Mouse (Mus musculus): ENCODE data around the gene Zfp61. TPM values are rescaled to one million over a fixed set of nuclear protein-coding genes. Genes with fewer than 3 reads are reported as not detected.

The Zfp61 gene
- total RNA-seq, 2 experiments from 2014 or later, result 2.2 to 2.6 TPM

DNA sequence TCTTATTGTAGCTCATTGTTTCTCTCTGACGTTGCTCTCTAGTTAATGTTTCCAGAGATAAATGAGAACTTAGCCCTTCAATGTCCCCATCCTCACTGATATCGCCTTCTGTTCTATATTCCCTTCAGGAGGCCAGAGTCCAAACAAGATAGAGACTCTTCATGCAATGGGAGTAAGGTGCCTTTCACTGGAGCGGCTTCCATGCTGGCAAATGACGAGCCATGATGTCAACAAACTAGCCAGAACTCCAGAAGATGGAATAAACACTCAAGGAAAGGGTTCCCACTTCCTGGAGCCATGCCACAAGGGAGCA is 41.1 kb downstream of the Zfp61 start:
- DNase-seq, result no peak

- DNase-seq, result no peak
Measured at GRCm38 (mm10) chr7:24259306-24259999, 41.6 kb downstream of the Zfp61 start.

DNA sequence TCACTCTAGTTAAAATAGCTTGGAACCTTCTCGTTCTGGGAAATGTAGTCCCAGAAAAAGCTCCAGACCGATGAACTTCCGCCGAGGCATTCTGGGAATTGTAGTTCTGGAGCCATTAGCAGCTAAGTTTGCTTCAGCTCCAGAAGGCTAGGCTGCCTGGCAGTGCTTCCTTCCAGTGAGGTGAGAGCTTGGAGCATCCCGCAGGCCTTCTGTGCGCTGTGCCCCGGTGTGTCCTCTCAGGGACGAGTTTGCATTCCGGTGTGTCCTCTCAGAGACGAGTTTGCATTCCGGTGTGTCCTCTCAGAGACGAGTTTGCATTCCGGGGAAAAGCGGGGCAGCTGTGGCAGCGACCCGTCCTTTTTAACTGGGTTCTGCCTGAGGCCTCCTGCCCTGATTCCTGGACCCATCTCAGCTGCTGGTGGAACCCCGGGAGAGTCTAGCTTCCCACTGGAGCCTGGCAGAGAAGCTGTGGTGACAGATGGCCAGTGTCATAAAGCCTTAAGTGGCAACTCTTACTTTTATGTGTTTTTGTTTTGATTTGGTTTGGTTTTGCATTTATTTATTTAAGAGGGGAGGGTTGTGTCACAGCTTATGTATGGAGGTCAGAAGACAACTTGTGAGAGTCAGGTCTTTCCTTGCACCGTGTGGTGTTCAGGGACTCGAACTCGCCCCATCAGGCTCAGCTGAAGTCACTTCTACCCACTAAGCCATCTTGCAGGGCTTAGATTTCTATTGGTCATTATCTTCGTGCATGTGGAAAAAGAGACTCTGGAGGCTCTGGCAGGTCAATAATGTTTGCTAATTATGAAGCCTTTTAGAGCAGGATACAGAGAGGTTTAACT is 46.2 kb downstream of the Zfp61 start, which contains the start of gene Zfp108:
Gene Zfp108 (plus strand): TSS at position 162 of the 842 bp plus-strand sequence.
- DNase-seq, result peak; percentile 93

- DNase-seq, result no peak
Measured at GRCm38 (mm10) chr7:24253779-24254615, 47.0 kb downstream of the Zfp61 start.

Small RNAs within 50 kb of the gene (microRNA-seq; reads per million reads assigned to microRNA genes)
- 0 reads per million in 2 experiments for gene Gm27592

Other genes starting within 250 kb of the Zfp61 start
- not detected for gene Vmn1r183, start 248.0 kb downstream of the Zfp61 start, total RNA-seq (2021)
- gene Zfp180, start 219.3 kb downstream of the Zfp61 start, total RNA-seq (2021), result 10 to 100 TPM; 15.8 to 16.0 TPM
- gene Zfp112, start 188.9 kb downstream of the Zfp61 start, total RNA-seq (2021), result 1 to 10 TPM; 2.8 to 3.7 TPM
- gene Zfp235, start 167.1 kb downstream of the Zfp61 start, total RNA-seq (2021), result 1 to 10 TPM; 4.5 to 5.9 TPM
- not detected for gene Zfp114, start 126.2 kb downstream of the Zfp61 start, total RNA-seq (2021)
- 1 to 10 TPM; 3.0 to 4.5 TPM for gene Zfp111, start 89.8 kb downstream of the Zfp61 start, total RNA-seq (2021)
- 1 to 10 TPM; 2.0 to 2.2 TPM for gene Zfp109, start 63.7 kb downstream of the Zfp61 start, total RNA-seq (2021)
- 1 to 10 TPM; 1.0 to 1.2 TPM for gene Zfp108, start 46.4 kb downstream of the Zfp61 start, total RNA-seq (2021)
- gene Zfp93, start 30.8 kb downstream of the Zfp61 start, total RNA-seq (2021), result 1 to 10 TPM; 3.1 to 3.6 TPM
- 1 to 10 TPM; 2.5 TPM for gene Zfp94, start 15.4 kb upstream of the Zfp61 start, total RNA-seq (2021)
- under 1 TPM in 1 of 2 experiments, not detected in 1; 0.32 TPM for gene Tescl, start 32.7 kb upstream of the Zfp61 start, total RNA-seq (2021)
- not detected for gene Lypd5, start 48.0 kb upstream of the Zfp61 start, total RNA-seq (2021)
- 1 to 10 TPM in 1 of 2 experiments, under 1 TPM in 1; 0.69 to 2.4 TPM for gene Kcnn4, start 69.0 kb upstream of the Zfp61 start, total RNA-seq (2021)
- gene Smg9, start 98.4 kb upstream of the Zfp61 start, total RNA-seq (2021), result 1 to 10 TPM; 6.6 to 8.4 TPM
- gene Irgc1, start 151.1 kb upstream of the Zfp61 start, total RNA-seq (2021), result not detected
- gene Plaur, start 161.3 kb upstream of the Zfp61 start, total RNA-seq (2021), result 1 to 10 TPM; 2.6 to 3.4 TPM
- gene Cadm4, start 180.8 kb upstream of the Zfp61 start, total RNA-seq (2021), result 10 to 100 TPM; 15.4 to 24.2 TPM
- 10 to 100 TPM; 13.3 to 20.8 TPM for gene Zfp428, start 205.8 kb upstream of the Zfp61 start, total RNA-seq (2021)
- not detected for gene AC161166.1, start 211.2 kb upstream of the Zfp61 start, total RNA-seq (2021)
- 10 to 100 TPM; 15.3 to 18.3 TPM for gene Irgq, start 229.5 kb upstream of the Zfp61 start, total RNA-seq (2021)
- not detected for gene Pinlyp, start 244.9 kb upstream of the Zfp61 start, total RNA-seq (2021)
- 10 to 100 TPM; 21.7 to 23.9 TPM for gene Xrcc1, start 245.1 kb upstream of the Zfp61 start, total RNA-seq (2021)